Mouse (Mus musculus) gastrocnemius, postnatal 10 days (tissue): ENCODE measurements around the gene Gprin1. TPM values are rescaled to one million over a fixed set of nuclear protein-coding genes. Genes with fewer than 3 reads are reported as not detected.
"Not testable (repeated sequence)": the region's sequence is repeated elsewhere in the genome, so short reads cannot be mapped to it uniquely, and the experiment has no call there.

Experiments used
- DNase-seq: peaks from one replicate; pipeline ENCODE4 v3.0.0; 2021; ENCODE audit warnings: mixed read lengths
- long read RNA-seq, 2 experiments: library from polyadenylated mRNA; stranded (forward); transcript quantifications; one replicate each; pipeline ENCODE4 v2.0.0; 2021
- total RNA-seq, 2 experiments: library from RNA; stranded (reverse); gene quantifications; 2 replicates each; pipeline ENCODE4 v1.2.3; 2021

Gprin1 gene
- under 1 TPM; 0.47 to 0.63 TPM for total RNA-seq
- long read RNA-seq, experiment 1, full-length matches to known transcripts: 2 of 2 reads
- long read RNA-seq, experiment 1, partial matches to known transcripts: 0 of 2 reads
- long read RNA-seq, experiment 1, other reads (novel, unspliced or antisense): 0 of 2 reads
- long read RNA-seq, experiment 2: 0 reads

DNA sequence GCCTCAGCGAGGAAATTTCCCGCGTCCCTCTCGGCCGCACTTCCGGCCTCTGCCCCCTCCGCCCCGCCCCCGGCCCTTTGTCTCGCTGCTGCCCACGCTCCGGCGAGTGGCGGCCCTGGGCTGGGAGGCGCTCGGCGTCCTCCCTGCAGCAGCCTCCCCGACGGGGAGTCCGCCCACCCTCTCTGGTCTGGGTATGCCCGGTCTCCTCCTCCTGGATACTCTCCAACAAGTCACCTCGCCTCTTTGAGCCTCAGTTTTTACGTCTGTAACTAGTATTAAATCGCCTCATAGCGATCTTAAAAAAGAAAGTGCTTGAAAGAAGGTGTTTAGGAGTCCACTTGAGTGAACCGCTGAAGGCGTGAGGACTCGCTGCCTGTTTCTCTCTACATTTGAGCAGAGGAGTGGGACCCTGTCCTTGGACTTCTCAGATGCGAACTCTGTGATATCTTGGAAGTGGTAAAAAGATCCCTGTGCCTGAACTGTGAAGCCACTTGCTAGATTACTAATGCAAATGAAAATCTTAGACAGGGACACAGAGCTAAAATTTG, at the start of gene Gprin1:
Gprin1 (minus strand) TSS at position 11 of the 548 bp plus-strand sequence.
- no peak for DNase-seq

- DNase-seq: no peak
Observed at GRCm38 (mm10) chr13:54798740-54799139, 49.1 kb upstream of the Gprin1 start.

GRCm38 (mm10) chr13:54797861-54798643, 48.4 kb upstream of the Gprin1 start:
- no peak for DNase-seq

GRCm38 (mm10) chr13:54797356-54797755, 47.7 kb upstream of the Gprin1 start:
- DNase-seq: no peak

DNA sequence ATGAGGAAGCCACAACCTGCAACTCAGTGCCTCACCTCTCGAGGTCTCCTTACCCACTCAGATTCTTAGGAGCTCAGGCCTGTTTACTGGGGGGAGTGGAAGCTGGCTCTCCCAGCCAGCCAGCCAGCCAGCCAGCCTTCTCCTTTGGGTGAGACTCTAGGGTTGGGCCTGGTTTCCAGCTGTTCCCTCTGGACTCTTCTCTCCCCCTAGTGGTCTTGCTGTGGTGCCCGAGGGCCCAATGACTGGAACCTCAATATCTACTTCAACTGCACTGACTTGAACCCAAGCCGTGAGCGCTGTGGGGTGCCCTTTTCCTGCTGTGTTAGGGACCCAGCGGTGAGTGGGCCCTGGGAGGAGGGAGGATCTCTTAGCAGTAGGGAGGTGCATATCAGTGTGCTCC, 45.2 kb upstream of the Gprin1 start:
- DNase-seq: no peak

DNA sequence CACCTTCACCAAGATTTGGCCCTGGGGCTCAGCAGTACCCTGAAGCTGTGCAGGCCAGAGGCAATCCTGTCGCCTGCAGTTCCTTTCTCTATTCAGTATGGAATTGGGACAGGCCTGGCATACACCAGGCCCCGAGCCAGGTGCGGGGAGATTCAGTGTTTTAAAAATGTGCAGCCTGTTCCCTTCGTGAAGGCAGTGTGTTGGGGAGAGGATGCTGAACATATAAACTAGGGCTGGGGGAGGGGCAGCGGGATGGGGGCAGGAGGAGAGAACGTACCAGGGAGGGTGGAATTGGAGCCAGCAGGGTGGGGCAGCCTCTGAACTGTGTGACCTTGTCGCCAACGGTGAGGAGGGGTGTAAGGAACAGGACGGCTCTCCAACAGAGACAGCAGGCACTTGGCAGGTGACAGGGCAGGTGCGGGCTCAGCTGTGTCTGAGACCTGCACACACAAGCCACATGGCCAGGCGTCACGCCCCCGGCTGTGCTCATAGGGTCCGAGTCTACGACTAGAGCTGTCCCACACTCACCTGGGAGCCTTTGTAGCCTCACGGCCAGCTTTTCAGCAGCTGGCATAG, 44.4 kb upstream of the Gprin1 start:
- no peak for DNase-seq

- DNase-seq: peak; percentile 42
Observed at GRCm38 (mm10) chr13:54792259-54793230, 42.9 kb upstream of the Gprin1 start.

DNA sequence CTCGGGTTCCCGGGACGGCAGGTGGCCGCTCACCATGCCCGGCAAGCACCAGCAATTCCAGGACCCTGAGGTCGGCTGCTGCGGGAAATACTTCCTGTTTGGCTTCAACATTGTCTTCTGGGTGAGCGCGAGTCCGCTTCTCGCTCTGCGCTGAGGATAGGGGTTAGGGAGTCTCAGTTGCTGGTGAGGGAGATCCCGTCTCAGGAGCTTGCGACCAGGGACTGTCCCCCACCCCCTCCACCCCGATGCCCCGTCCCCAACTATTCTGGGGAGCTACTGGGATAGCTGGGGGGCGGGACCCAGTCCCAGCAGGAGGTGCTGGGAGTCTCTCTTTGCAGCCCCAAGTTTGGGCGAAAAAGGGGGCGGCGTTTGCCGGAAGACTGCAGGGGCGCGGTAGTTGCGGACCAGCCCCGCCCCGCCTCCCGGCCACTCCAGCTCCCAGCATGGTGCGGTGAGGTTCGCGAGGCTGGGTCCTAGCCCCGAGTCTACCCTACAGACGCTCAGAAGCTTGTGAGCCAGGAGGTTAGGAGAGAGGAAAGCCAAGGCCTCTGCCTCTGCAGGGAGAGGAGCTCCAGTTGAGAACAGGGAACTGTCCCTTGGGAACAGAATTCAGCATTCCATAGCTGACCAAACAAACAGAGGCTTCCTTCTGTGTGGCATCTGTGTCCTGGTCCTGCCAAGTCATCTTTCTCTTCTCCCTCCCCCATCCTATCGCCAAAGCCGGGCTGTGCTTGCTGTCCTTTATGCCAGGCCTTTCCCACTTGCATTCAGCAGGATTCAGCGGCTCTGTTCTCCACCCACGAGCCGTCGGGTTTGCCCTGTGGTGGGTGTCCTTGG, 40.1 kb upstream of the Gprin1 start:
- peak; percentile 56 for DNase-seq

- peak; percentile 97 for DNase-seq
Observed at GRCm38 (mm10) chr13:54788740-54789560, 39.3 kb upstream of the Gprin1 start, which contains the start of gene Tspan17. Gene Tspan17 (plus strand): TSS chr13:54789377.

GRCm38 (mm10) chr13:54787591-54787990, 37.9 kb upstream of the Gprin1 start:
- DNase-seq: not testable (repeated sequence)

DNA sequence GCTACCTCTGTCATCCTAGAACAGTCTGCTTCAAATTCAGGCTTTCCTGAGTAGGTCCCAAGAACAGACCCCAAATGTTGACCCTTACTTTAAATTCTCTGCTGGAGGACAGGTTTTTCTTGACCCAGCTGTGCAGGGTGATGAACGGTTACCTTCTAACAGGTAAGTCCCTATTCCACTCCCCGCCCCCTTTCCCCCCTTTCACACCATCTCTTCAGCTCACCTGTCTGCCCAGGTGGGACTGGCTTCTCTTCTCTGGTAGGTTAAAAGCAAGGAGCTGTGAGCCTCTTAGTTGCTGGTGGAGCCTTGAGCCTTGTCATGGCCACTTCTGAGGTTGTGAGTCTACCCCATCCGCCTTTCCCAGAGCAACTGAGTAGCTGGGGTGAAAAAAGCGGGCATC, 34.0 kb upstream of the Gprin1 start, which contains the start of gene Eif4e1b:
Eif4e1b (plus strand) TSS at position 301 of the 400 bp plus-strand sequence.
- no peak for DNase-seq

DNA sequence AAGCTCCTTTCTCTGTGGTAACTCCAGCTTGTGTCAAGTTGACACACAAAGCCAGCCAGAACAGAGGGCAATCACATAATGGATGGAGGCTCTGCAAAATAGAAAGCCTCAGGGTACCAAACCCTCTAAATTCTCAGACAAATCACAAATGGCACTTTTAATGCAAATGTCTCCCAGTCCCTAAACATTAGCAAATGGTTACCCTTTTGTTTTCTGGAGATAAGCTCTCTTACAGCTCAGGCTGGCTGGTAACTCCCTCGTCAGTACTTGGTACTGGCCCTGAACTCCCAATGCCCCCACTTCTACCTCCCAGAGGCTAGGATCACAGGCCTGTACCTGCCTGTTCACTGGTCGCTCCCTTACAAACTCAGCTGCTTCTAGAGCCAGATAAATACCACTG, 33.6 kb upstream of the Gprin1 start:
- DNase-seq: no peak

DNA sequence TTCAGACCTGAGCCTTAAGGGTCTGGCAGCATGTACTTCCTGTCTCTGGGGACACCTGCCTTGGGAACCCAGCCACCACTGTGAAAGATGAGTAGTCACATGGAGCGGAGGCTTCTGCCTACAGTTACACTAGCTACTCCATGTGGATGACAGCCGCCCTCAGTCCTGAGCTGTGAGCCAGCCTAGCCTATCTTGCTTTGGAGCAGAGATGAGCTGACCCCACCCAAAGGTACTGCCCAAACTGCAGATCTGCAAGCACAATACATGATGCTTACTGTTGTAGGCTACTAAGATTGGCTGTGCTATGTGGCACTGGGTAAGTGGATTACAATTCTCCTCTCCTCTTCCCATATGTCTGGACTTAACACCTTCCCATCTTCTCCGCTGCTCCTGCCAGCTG, 31.4 kb upstream of the Gprin1 start:
- DNase-seq: no peak

DNA sequence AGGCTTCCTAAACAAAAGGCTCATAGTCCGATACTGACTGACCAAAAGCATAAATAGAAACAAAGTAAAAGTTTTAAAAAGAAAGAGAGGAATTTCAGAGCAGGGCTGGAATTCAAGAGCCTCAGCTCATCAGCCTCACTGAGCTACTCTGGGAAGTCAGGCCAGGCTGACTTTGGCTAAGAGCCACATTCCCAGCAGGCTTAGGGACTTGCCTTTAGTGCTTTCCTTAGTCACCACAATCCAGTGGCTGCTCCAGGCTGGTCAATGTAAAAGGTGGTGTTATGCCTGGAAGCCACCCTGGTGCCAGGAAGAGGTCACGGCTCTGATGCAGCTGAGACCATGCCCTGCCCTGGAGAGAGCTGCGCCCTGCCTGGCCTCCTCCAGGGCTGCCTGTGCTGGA, 30.9 kb upstream of the Gprin1 start:
- peak; percentile 53 for DNase-seq

DNA sequence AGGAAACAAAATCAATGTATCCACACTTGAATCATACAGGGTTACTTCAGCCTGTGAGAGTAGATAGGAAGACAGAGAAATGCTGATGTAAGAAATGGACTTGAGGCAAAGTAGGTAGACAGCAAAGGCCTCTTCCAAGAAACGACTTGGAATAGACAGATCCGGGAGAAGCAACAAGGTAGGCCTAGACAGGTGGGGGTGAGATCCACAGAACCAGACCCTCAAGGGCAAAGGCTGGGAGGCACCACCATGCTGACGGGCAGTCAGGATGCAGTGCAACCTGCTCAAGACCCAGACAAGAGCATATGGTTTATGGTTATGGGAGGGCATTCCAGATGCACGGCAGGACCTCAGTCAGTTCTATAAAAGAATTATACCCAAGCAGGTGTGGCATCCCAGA, 17.3 kb upstream of the Gprin1 start:
- DNase-seq: no peak

GRCm38 (mm10) chr13:54766192-54766768, 16.6 kb upstream of the Gprin1 start, which contains the start of gene Sncb:
Gene Sncb (minus strand): TSS chr13:54766595.
- DNase-seq: peak; percentile 72

DNA sequence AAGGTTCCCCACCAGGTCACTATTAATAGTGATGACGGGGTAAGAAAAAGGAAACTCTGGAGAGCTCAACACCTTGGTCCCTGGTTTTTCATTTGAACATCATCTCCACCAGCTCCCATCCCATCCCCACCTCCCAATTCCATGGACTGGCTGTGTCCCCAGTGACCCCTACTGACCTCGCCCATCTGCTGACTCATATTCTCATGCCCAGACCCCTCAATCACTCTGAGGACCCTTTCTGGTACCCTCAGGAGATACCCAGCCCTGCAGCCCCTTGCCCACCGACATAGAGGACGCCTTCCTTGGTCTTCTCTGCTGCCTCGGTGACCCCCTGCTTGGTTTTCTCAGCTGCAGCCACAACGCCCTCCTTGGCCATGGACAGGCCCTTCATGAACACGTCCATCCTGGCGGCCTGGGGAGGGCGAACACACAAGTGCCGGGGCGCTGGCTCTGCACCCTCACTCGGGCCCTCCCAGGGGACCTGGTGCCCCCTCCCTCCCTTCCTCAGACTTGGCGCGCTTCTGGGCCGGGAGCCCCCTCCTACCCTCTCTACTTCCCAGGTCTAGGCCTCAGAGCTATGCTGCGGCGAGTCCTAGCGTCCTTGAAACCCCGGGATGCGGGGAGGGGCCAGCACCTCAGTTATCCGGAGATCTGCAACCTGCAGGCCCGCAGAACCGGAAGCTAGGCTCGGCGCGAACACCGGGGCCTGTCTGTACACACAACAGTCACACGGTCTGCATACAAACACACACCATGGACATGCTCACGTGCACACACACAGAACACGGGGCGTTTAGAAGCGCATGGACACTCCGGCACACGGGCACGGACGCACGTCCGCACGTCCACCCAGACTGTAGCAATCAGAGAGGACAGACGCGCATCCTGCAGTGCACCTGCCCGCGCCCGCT, 15.9 kb upstream of the Gprin1 start:
- no peak for DNase-seq

GRCm38 (mm10) chr13:54760906-54761305, 11.2 kb upstream of the Gprin1 start:
- no peak for DNase-seq
